Mouse (Mus musculus) activated CD4-positive, CD25-positive, alpha-beta regulatory T cell, adult 9 weeks (primary cell): ENCODE data around the gene Gm3402. TPM values are rescaled to one million over a fixed set of nuclear protein-coding genes. Genes with fewer than 3 reads are reported as not detected.

Experiments
- polyA plus RNA-seq: library from polyadenylated mRNA; unstranded; fragments of 100-300 nt; shearing (Covaris generic); gene quantifications from one replicate; pipeline ENCODE4 v1.2.1, GENCODE M21; 2017

The Gm3402 gene
- not detected for polyA plus RNA-seq

GRCm38 (mm10) chr5:146513823-146514222 is at the start of gene Gm3402:
TSS of gene Gm3402 (plus strand) at chr5:146514123.

GRCm38 (mm10) chr5:146481665-146482064 is 32.3 kb upstream of the Gm3402 start, which contains the start of gene Gm6408:
TSS of gene Gm6408 (plus strand) at chr5:146481965.

GRCm38 (mm10) chr5:146491063-146491462 is 22.9 kb upstream of the Gm3402 start, which contains the start of gene Gm6370:
TSS of gene Gm6370 (plus strand) at chr5:146491363.

GRCm38 (mm10) chr5:146502099-146502498 is 11.8 kb upstream of the Gm3402 start, which contains the start of gene 4930449I24Rik:
TSS of gene 4930449I24Rik (plus strand) at chr5:146502399.

GRCm38 (mm10) chr5:146525501-146525900 is 11.6 kb downstream of the Gm3402 start, which contains the start of gene Gm3404:
TSS of gene Gm3404 (plus strand) at chr5:146525801.

GRCm38 (mm10) chr5:146537347-146537746 is 23.4 kb downstream of the Gm3402 start, which contains the start of gene Gm3409:
TSS of gene Gm3409 (plus strand) at chr5:146537647.

GRCm38 (mm10) chr5:146555836-146556235 is 41.9 kb downstream of the Gm3402 start, which contains the start of gene Gm3415:
TSS of gene Gm3415 (plus strand) at chr5:146556136.

Other genes starting within 250 kb of the Gm3402 start
- gene Wasf3, start 129.1 kb upstream of the Gm3402 start, polyA plus RNA-seq, result not detected
- gene Gm6408, start 32.2 kb upstream of the Gm3402 start, polyA plus RNA-seq, result not detected
- gene Gm6370, start 22.8 kb upstream of the Gm3402 start, polyA plus RNA-seq, result not detected
- not detected for gene 4930449I24Rik, start 11.7 kb upstream of the Gm3402 start, polyA plus RNA-seq
- not detected for gene Gm3404, start 11.7 kb downstream of the Gm3402 start, polyA plus RNA-seq
- gene Gm3409, start 23.5 kb downstream of the Gm3402 start, polyA plus RNA-seq, result not detected
- gene Gm3415, start 42.0 kb downstream of the Gm3402 start, polyA plus RNA-seq, result not detected
- gene Gpr12, start 71.1 kb downstream of the Gm3402 start, polyA plus RNA-seq, result not detected